Mouse (Mus musculus): ENCODE results near the gene Armcx4.
A peak's percentile ranks its signal among the peaks of the same experiment; 100 is the strongest.

The Armcx4 gene

DNA sequence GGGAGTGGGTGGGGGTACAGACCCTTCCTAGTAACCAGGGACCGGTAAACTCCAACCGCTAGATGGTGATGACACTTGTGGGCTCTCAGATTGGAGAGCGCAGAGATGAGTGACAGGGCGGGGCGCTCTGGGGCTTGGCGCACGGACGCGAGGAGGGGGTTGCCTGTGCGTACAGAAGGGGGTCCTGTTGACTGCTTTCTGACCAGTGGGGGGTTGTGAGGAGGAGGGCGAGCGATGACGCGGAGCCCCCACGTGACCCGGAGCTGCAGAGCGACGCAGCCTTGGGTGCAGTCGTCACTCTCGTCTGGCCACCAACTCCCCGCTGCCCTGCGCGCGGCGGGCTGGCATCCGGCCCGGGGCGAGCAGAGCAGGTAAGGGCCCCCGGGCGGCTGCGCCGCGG, at the start of gene Armcx4:
Gene Armcx4 (plus strand): TSS at position 253 of the 400 bp plus-strand sequence.
- DNase-seq (ENCODE audit: low read depth) = no peak

DNA sequence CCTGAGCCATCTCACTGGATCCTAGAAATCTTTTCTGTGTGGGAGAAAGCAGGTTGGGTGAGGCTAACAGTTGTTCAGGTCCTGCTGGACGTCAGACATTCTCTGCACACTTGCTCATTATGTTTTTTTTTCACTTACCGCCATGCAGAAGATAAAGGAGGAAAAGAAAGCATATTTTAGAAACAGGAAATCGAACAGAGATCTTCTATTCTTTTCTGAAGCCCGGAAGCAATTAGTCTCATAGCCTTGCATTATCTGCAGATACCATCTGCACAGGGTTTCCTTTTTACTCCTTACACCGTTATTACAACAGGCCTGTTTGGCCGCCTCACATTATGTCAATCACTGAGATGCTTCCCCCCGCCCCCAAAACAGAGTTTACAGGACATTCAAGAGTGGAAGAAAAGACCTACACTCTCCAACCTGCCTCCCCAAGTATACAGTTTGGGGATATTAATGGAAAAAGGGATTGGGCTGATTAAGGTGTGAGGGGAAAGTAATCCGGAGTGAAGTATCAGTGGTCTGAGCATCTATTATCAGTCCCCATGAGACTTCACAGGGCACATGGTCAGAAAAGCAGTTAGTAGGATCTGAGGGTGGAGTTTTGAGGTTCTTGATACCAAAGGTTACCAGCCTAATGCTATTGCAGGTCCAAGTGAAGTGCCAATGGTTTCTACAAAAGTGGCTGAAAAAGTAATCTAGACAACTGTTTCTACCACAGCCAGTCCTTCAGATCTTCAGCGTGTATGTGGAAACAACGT, 45.1 kb upstream of the Armcx4 start:
- peak; percentile 94 for DNase-seq (ENCODE audit: low read depth)

DNA sequence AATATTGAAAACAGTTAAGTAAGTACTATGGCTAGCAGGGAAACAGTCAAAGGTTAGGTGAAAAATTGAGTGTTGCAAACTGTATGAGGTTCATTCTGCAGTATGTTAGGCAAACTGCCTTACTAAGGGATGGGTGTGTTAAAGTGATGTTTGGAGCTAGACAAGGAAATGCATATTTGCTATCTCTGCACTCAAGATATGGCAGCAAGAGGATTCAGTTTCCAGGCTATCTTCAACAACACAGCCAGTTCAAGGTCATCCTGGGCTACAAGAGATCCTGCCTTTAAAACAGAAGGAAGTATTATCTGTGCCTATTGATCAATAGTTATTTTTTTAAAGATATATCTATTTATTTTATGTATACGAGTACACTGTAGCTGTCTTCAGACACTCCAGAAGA, 40.0 kb upstream of the Armcx4 start:
- no peak for DNase-seq (ENCODE audit: low read depth)

DNA sequence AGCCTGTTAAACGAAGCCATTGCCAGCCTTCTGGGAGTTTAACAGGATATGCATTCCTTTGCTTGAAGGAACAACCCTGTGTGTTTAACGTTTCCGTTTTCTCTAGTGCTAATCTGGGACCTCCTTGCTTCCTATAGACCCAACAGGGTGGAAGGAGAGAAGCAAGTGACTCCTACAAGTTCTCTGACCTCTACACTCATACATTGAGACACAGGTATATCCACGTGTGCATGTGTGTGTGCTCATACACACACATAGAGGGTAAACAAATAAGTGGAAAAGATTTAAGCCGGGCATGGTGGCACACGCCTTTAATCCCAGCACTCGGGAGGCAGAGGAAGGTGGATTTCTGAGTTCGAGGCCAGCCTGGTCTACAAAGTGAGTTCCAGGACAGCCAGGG, 38.9 kb upstream of the Armcx4 start:
- no peak for DNase-seq (ENCODE audit: low read depth)

DNA sequence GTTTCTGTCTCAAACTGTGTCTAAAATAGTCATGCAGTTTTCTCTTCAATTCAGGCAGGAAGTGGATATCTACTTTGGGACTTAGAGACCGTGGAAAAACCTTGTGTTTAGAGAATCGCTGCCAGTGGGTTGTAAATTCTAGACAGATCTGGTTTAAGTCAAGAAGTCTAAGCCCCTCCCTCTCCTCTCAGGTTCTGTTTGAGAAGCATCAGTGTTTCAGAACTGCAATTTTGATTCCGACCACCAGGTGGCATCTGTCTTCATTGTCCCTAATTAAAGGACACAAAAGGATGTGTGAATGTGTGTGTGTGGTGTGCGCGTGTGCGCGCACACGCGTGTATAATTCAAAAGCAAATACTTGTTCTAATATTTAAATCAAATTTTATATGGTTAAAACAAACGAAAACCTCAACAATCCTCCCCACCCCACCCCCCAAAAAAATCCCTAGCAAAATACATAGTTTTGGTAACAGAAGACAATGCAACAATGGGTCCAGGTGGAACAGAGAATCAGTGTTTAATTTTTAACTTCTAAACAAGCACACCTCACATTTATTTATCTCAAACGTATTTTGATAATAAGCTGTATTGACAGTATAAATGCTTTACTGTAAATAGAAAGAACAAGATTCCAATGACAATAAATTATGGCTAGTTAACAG, 38.2 kb upstream of the Armcx4 start:
- peak; percentile 84 for DNase-seq (ENCODE audit: low read depth)

DNA sequence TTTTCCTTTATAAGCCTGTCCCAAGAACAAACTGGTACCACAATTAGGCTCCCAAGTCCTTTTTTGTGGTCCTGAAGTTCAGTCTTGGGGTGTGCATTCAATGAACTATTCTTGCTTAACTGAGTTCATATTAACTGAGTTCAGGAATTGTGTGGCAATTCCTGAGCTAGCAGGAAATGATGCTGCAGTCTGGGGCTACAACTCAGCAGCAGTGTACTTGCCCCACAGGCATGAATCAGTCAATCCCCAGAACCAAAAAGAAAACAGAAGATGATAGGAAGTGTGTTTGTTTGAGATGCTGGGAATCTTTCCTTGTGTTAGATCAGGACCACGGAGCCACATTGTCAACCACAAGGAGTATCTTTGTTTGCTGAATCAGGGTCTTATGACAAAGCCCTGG, 34.3 kb upstream of the Armcx4 start:
- DNase-seq (ENCODE audit: low read depth) = peak; percentile 78

DNA sequence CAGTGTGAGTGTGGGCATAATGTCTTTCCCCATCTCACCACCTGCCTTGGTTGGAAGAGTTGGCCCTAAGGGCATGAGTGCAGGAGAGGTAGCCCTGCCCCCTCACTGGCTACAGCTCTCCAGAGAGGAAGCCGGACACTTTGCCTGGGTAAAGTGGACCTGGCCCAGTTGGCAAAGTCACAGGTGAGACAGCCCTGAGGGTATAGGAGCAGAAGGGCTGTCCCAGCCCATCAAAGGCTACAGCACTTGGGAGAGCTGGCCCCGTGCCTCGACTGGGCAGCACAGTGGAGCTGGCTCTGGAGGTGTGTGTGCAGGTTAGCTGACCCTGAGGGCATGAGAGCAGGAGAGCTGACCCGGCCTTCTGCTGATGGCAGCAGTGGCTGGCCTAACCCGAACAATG, 24.7 kb upstream of the Armcx4 start:
- no peak for DNase-seq (ENCODE audit: low read depth)

DNA sequence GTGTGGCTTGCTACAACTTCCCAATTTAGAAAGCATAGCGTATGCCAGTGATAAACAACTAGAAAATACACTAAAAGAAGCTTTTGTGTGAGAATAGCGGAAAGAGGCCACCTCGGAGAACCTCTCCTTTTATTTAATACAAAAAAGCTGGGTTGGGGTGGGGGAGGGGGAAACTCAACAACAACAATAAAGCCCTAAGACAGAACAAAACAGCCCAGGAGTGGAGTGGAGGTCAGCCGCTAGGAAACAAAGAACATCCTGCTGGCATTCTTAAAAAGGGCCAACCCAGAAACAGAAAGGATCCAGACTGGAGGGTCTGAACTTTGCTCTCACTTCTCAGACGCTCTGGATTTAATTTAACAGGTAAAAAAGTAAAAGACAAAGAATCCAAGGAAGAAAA, 11.3 kb upstream of the Armcx4 start:
- DNase-seq (ENCODE audit: low read depth) = no peak

DNA sequence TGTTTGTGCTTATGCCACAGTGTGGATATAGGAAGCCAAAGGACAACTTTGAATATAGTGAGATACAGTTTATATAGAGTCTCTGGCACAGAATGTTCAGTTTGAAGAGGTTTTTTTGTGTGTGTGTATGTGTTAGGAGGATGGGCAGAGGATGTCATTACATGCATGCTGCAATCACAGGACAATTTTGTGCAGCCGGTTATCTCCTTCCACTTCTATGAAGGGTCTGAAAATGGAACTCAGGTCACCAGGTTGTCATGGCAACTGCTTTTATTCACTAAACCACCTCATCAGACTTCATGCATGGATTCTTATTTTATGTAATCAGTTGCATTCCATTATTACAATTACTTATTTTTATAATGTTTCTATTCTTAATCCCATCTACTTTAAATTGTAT, 10.4 kb upstream of the Armcx4 start:
- DNase-seq (ENCODE audit: low read depth) = no peak

DNA sequence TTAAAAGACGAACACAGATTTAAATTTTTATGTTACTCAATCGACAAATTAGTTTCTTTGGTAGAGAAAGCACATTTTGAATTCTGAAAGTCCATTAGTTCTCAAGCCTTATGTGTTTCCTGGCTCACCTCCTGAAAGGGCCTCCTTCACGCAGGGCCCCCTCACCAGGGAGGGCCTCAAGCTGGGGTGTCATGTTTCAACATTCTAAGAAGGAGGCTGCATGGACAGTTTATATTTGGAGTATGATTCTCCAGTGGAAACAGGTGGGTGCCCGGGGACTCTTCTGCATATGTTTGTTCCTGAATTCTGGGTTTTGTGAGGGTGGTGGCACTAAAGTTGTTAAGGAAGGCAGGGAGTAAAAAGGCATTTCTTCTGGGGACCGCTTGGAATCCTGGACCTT, 1.4 kb upstream of the Armcx4 start:
- DNase-seq (ENCODE audit: low read depth) = peak; percentile 11

DNA sequence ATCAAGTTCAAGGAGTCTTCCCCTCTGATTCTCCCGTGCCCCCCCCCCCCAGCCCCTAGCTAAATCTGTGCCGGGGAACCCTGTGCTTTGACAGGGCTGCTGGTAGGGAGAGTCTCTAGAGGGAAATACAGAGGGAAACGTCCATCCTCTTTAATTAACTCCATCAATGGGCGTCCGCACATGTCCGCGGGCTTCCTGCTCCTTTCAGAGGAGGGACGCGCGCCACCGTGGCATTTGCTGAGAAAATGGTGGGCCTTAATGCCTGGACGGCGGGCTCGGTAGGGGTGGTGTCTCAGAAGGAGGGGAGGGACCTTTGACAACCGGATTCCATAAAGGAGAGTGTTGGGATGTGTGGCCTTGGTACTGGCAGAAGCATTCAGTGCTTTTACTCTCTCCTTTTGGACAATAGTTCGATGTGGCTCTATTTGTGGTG, 436 bp downstream of the Armcx4 start:
- DNase-seq (ENCODE audit: low read depth) = no peak

DNA sequence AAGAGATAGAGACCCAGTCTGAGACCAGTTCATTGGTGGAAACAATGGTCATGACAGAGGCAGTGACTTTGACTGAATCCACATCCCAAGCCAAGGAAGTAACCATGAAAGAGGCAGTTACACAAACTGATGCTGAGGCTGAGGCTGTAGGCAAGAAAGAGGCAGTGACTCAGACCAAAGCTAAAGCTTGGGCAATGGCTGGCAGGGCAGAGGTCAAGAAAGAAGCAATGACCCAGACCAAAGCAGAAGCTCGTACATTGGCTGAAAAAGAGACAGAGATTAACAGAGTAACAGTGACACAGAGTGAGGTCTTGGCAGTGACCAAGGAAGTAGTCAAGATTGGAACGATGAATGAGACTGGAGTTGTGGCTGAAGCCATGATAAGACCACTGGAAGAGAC, 3.4 kb downstream of the Armcx4 start:
- peak; percentile 32 for DNase-seq (ENCODE audit: low read depth)

DNA sequence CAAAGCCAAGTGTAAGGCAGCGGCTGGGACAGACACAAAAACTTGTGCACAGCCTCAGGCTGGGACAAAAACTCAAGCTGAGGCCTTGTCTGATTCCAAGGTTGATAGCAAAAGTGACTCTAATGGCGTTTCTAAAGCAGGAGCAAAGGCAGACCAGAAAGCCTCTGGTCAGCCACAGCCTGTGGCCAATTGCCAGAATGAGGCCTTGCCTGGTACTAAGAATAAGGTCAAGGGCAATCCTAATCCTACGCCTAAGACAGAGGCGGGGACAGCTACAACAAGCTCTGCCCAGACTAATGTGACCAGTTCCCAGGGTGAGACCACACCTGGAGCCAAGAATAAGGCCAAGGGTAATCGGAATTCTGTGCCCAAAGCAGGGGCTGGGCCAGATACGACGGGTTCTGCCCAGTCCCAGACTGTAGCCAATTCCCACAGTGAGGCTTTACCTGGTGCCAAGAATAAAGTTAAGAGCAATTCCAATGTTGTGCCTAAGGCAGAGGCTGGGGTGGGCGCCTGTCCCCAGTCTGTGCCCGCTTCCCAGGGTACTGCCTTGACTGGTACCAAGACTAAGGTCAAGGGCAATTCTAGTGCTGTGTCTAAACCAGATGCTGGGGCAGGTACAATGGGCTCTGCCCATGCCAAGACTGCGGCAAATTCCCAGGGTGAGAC, 4.7 kb downstream of the Armcx4 start:
- peak; percentile 40 for DNase-seq (ENCODE audit: low read depth)

DNA sequence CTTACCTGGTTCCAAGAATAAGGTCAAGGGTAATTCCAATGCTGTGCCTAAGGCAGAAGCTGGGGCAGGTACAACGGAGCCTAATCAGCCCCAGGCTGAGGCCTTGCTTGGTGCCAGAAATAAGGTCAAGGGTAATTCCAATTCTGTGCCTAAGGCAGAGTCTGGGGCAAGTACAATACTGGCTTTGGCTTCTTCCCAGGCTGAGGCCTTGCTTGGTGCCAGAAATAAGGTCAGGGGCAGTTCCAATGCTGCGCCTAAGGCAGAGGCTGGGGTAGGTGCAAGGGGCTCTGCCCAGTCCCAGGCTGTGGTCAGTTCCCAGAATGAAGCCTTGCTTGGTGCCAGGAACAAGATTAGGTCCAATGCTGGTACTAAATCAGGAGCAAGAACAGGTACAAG, 5.2 kb downstream of the Armcx4 start:
- DNase-seq (ENCODE audit: low read depth) = no peak

DNA sequence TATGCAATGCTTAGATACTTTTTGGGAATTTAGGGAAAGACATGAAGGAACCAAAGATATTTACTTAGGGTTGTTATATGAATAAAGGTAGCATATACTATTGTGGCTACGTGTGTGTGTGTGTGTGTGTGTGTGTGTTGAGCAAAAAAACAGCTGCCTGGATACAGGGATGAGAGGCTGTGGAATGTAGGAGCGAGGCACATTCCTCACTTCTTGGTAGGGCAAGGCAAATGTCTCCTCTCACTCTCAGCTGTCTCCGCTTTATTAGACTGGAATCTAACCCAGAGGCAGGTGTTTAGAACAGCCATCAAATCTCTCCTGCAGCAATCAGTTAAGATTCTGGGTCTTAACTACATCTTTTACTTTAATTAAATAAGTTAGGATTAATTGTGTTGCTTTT, 30.5 kb downstream of the Armcx4 start:
- no peak for DNase-seq (ENCODE audit: low read depth)

DNA sequence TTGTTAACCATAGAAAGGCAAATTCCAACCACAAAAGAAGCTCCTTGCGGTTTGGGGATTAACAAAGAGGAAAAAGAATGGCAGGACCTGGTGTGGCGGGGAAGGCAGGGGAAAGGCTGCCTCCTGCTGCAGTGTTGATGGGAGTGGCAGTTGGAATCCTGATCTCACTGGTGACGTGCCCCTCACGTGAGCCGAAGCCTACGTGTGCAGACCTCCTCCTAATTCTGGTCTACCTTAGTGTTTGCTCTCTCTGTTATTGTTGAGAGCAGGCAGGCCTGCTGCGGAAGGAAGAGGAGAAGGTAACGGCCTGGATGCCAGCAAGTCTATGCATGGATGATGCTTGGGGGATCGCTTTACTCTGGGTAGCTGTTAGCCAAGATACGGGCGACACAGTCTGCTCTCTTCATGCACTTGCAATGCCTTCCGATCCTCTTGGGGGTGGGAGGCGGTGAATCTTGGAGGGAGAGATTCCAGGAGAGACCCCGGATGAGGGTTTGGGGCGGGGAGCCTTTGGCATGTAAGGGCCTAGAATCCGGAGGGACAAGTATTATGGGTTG, 31.5 kb downstream of the Armcx4 start, which contains the start of gene Armcx1:
Gene Armcx1 (plus strand): TSS at position 212 of the 557 bp plus-strand sequence.
- peak; percentile 11 for DNase-seq (ENCODE audit: low read depth)

DNA sequence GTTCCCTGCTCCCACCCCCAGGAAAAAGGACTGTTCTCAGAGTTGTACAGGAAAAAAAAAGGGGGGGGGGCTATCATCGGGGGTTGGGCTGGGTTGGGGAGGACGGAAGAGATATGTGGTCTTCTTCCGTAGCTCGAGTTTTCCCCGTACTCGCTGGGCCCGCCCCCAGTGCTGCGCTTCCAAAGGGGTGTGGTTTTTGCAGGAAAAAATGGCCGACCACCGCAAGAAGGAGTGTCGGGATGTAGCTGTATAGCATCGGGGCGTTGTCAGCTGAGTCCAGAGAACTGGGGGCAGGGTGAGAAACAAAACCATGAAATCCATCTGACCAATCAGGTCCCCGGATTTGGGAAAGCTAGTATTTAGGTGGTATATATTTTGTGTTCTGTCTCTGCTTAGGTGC, 32.2 kb downstream of the Armcx4 start:
- DNase-seq (ENCODE audit: low read depth) = no peak

DNA sequence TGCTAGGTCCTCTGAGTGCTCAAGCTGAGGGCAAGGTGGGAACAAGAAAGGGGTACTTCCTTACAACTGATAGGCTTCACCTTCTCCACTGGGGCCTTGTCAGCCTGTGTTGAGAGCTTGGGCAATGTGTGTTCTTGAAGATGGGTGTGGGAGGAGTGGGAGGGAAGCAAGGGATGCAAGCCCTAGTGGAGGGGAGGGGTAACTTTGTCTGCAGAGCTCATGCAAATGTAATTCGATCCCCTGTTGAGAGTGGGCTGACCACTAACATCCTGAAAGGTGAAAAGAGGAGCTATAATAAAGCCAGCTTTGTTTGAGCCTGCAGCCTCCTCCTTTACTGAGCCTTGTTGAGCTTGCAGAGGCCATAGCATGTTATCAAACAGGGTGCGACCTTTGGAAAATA, 37.4 kb downstream of the Armcx4 start:
- peak; percentile 39 for DNase-seq (ENCODE audit: low read depth)

DNA sequence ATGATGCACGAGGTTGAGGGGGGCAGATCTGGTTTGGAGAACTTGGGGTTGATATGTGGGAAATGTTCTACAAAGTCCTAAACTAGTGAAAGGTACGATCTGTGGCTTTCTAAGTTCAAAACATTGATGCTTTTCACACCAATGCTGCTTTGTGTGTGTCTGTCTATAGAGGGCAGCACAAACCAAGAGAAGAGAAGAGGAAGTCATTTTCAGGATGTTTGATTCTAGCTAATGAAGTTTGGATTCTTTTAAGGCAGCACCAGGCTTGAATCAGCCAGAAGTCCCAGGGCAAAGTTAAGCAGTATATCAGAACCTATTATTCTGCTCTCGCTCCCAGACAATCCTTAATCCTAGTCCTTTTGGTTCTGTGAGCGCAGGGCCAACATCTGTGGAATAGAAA, 43.5 kb downstream of the Armcx4 start:
- peak; percentile 55 for DNase-seq (ENCODE audit: low read depth)

DNA sequence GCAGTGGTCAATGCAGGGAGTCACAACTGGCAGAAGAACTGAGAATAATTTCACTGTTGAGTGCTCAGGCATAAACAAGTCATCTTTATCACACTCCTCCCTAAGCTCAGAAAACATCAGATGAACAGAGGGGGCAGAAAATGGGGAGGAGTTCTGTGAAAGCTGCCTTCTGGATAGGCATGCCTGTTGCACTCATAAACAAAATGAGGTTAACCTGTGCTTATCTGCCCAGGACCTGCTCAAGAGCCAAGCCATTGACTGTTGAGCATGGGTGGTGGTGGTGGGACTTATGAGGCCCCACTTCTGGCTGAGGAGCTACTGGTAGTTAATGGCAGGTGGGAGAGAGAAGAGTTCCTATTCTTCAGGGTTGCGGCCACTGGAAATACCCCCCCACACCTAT, 51.5 kb downstream of the Armcx4 start:
- no peak for DNase-seq (ENCODE audit: low read depth)

DNA sequence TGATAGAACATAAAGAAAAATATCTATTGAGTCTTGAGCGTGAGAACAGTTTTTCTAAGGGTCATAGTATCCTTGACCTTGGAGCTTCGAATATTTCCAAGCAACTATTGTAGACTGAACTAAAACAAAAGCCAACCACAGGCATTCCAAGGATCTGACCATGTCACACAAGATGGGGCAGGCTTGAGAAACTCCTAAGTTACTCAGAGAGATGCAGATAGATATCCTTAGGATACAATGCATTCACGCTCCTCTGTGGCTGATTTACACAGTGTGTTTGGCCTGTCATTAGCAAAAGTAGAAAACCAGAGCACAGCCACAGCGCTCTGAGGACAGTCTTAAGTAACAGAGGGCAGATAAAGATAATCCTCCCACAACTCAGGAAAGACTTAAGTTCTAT, 52.8 kb downstream of the Armcx4 start:
- no peak for DNase-seq (ENCODE audit: low read depth)

DNA sequence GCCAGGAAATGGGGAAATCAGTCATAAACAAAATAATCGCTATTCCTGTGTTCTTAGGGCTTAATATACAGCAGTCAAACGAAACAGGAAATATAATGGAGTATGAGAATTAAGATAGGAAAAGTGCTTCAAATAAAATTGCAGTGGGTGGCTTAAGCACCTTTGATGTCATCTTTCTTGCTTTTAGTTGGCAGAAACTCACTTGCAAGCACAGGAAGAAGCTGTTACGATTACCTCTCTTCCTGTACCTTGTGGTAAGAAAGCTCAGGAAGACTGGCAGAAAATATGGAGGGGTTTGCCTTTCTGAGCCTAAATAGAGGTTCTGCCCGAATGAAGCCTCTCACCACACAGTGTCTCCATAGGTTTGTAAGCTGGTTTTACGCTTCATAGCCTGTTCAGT, 55.5 kb downstream of the Armcx4 start:
- no peak for DNase-seq (ENCODE audit: low read depth)

Measured in 416B (cell line).